Mouse (Mus musculus) frontal cortex, postnatal 14 days (tissue): ENCODE results near the gene Zfp72.

Source experiments
- DNase-seq, 2 experiments: peaks; one replicate each; pipeline ENCODE4 v3.0.0; 2022; ENCODE audit warnings: low spot score in 2 of 2

Gene Zfp72

GRCm38 (mm10) chr13:74390371-74390990, at the start of gene Zfp72:
TSS of gene Zfp72 (minus strand) at chr13:74390836.
- peak; percentile 60 to 71 for DNase-seq

- DNase-seq, result no peak
These were observed 49.3 kb upstream of the Zfp72 start for GRCm38 (mm10) chr13:74439895-74440294.

- no peak for DNase-seq
These were observed 8.7 kb upstream of the Zfp72 start, which contains the start of gene Ftl1-ps1 for GRCm38 (mm10) chr13:74399298-74399839. TSS of gene Ftl1-ps1 (plus strand) at chr13:74399694.

- DNase-seq, result no peak
These were observed 520 bp upstream of the Zfp72 start for GRCm38 (mm10) chr13:74391156-74391555.

GRCm38 (mm10) chr13:74389730-74390129, 906 bp downstream of the Zfp72 start:
- DNase-seq, result no peak

- no peak for DNase-seq
These were observed 8.3 kb downstream of the Zfp72 start for GRCm38 (mm10) chr13:74382289-74382688.

GRCm38 (mm10) chr13:74381533-74382276, 8.9 kb downstream of the Zfp72 start:
- DNase-seq, result no peak

- no peak for DNase-seq
These were observed 26.8 kb downstream of the Zfp72 start, which contains the start of gene Lrrc14b for GRCm38 (mm10) chr13:74363859-74364235. TSS of gene Lrrc14b (minus strand) at chr13:74364005.

- DNase-seq, result no peak
These were observed 27.3 kb downstream of the Zfp72 start for GRCm38 (mm10) chr13:74363176-74363858.

GRCm38 (mm10) chr13:74362218-74362617, 28.4 kb downstream of the Zfp72 start:
- no peak for DNase-seq

- no peak for DNase-seq
These were observed 34.1 kb downstream of the Zfp72 start for GRCm38 (mm10) chr13:74356491-74356890.

- no peak for DNase-seq
These were observed 40.2 kb downstream of the Zfp72 start for GRCm38 (mm10) chr13:74350435-74350906.

GRCm38 (mm10) chr13:74349566-74350434, 40.8 kb downstream of the Zfp72 start, which contains the start of the genes Sdha and Ccdc127:
TSS of gene Sdha (minus strand) at chr13:74350280.
TSS of gene Ccdc127 (plus strand) at chr13:74350309.
- peak; percentile 91 to 93 for DNase-seq

GRCm38 (mm10) chr13:74341036-74341435, 49.6 kb downstream of the Zfp72 start:
- no peak for DNase-seq

GRCm38 (mm10) chr13:74329321-74329720, 61.3 kb downstream of the Zfp72 start:
- DNase-seq, result no peak
